Mouse (Mus musculus) limb, embryonic 14.5 days (tissue): Measurements from ENCODE around the gene Taf7l. TPM values are rescaled to one million over a fixed set of nuclear protein-coding genes. Genes with fewer than 3 reads are reported as not detected.

ENCODE experiments used
- ATAC-seq: fragments of 200-750 bp; cut with Nextera tagmentation; 2 replicates; pipeline ENCODE4 v1.8.0; 2017; ENCODE audit warnings: low read depth, moderate number of reproducible peaks, moderate TSS enrichment; ENCODE audit not compliant: low FRiP score
- DNase-seq: peaks from one replicate; pipeline ENCODE4 v3.0.0-alpha.2; 2015; ENCODE audit warnings: low spot score
- H3K27ac ChIP-seq: fragments of 300-500 bp; sonication (generic); replicated peaks from 2 replicates; pipeline ENCODE4 v1.5.1; 2014; ENCODE audit warnings: low read depth, mild to moderate bottlenecking, low read length, moderate library complexity, mixed read lengths
- H3K27me3 ChIP-seq: fragments of 300-500 bp; sonication (generic); 2 replicates; pipeline ENCODE4 v1.6.1; 2014; ENCODE audit warnings: low read length, mixed read lengths; ENCODE audit not compliant: control insufficient read depth, insufficient read depth
- H3K36me3 ChIP-seq: fragments of 300-500 bp; sonication (generic); 2 replicates; pipeline ENCODE4 v1.6.1; 2014; ENCODE audit warnings: mild to moderate bottlenecking, low read length, moderate library complexity, mixed read lengths; ENCODE audit not compliant: control insufficient read depth, insufficient read depth
- H3K4me1 ChIP-seq: fragments of 300-500 bp; sonication (generic); 2 replicates; pipeline ENCODE4 v1.6.1; 2014; ENCODE audit warnings: antibody characterized with exemption, low read length, mixed read lengths; ENCODE audit not compliant: control insufficient read depth, insufficient read depth
- H3K4me2 ChIP-seq: fragments of 300-500 bp; sonication (generic); replicated peaks from 2 replicates; pipeline ENCODE4 v1.6.1; 2014; ENCODE audit warnings: low read depth, mild to moderate bottlenecking, low read length, moderate library complexity; ENCODE audit not compliant: severe bottlenecking
- H3K4me3 ChIP-seq: fragments of 300-500 bp; sonication (generic); replicated peaks from 2 replicates; pipeline ENCODE4 v1.5.1; 2014; ENCODE audit warnings: low read length
- H3K9ac ChIP-seq: fragments of 300-500 bp; sonication (generic); 2 replicates; pipeline ENCODE4 v1.6.1; 2014; ENCODE audit warnings: mild to moderate bottlenecking, low read depth, low read length, moderate library complexity; ENCODE audit not compliant: severe bottlenecking
- H3K9me3 ChIP-seq: fragments of 300-500 bp; sonication (generic); 2 replicates; pipeline ENCODE4 v1.6.1; 2016; ENCODE audit warnings: low read length; ENCODE audit not compliant: control insufficient read depth
- POLR2A ChIP-seq: fragments of 200-500 bp; IDR thresholded peaks from 2 replicates; pipeline ENCODE4 v1.8.0; 2012; ENCODE audit warnings: inconsistent platforms, mild to moderate bottlenecking, moderate library complexity, borderline replicate concordance; ENCODE audit not compliant: insufficient read depth, insufficient read length; ENCODE audit errors: extremely low read depth
- WGBS: fragments of 180-500 bp; shearing (Covaris S2); extraction: QIAGEN DNeasy Blood & Tissue Kit; methylation state at CpG from one replicate; pipeline ENCODE4 v1.1.7; 2014; 5-methylcytosine and 5-hydroxymethylcytosine counted together
- polyA plus RNA-seq, 2 experiments: library from polyadenylated mRNA; depleted of rRNA in 1 of 2; stranded (reverse) in 1 of 2; unstranded in 1 of 2; fragments of >200 nt; fragmentation: Nextera tagmentation in 1 of 2; extraction: Ambion mirVana in 1 of 2; gene quantifications; 2 replicates each; pipeline versions ENCODE4 v1.2.1 to v1.2.3; 2012 to 2014

Gene Taf7l
- 0.28 and 0.49 TPM in 2 replicates for polyA plus RNA-seq (2012; rRNA removed)
- 0.84 and 0.94 TPM in 2 replicates for polyA plus RNA-seq (2014; fragmentation: Nextera tagmentation; extraction: Ambion mirVana)

GRCm38 (mm10) chrX:134476290-134476689 is at the start of gene Taf7l:
Gene Taf7l, minus strand, starts transcription at chrX:134476490.
- Histone ChIP-seq H3K4me3 (no peak within 1 kb of the TSS), H3K36me3 (no peaks in the 10 kb centered on the region), H3K9me3 (0 out of 2 replicates have a peak, but pooled peaks cover 8% of the 10 kb centered on the region), H3K27ac (no peak within 1 kb of the TSS), H3K9ac (no peak within 1 kb of the TSS), H3K4me2 (no peak within 1 kb of the TSS), H3K4me1 (no peaks in the 10 kb centered on the region), H3K27me3 (no peaks in the 10 kb centered on the region)
- WGBS = 86% methylated on average over 25 of the region's 25 CpGs
- TF ChIP-seq POLR2A = no peak
- no peak for DNase-seq
- ATAC-seq = no peak

DNA sequence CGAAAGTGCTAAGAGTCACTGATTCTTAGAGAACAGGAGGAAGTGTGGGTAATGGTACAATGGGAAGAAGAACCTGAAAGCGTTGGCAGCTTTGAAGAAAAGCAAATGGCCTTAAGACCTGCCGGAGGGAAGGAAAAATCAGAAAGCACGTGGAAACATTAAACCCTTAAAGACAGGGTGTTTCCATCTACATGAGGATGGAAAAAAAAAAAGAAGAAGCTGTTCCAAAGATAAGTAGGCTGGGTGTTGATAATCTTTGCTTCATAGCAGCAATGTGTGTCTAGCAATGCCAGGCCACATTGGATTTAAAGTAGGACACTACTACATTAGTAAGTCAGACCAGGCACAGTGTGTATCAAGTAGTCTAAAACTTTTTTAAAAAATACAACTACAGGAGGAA is 49.0 kb upstream of the Taf7l start:
- no peak for ATAC-seq
- no peaks in the 10 kb centered on the region for H3K9me3 ChIP-seq
- H3K4me2 ChIP-seq = no peak overlapping the region
- no peak for DNase-seq
- no peak overlapping the region for H3K4me3 ChIP-seq
- no peaks in the 10 kb centered on the region for H3K36me3 ChIP-seq
- WGBS = 82% methylated on average over 4 of the region's 4 CpGs
- H3K9ac ChIP-seq = no peak overlapping the region
- no peak overlapping the region for H3K27ac ChIP-seq
- H3K4me1 ChIP-seq = no peaks in the 10 kb centered on the region
- no peak for TF ChIP-seq POLR2A
- no peaks in the 10 kb centered on the region for H3K27me3 ChIP-seq

GRCm38 (mm10) chrX:134523772-134524171 is 47.5 kb upstream of the Taf7l start:
- Histone ChIP-seq H3K9ac (no peak overlapping the region), H3K4me2 (no peak overlapping the region), H3K36me3 (no peaks in the 10 kb centered on the region), H3K9me3 (no peaks in the 10 kb centered on the region), H3K27me3 (no peaks in the 10 kb centered on the region), H3K4me3 (no peak overlapping the region), H3K27ac (no peak overlapping the region), H3K4me1 (no peaks in the 10 kb centered on the region)
- no peak for TF ChIP-seq POLR2A
- ATAC-seq = no peak
- no peak for DNase-seq
- WGBS = 78% methylated on average over 4 of the region's 4 CpGs

DNA sequence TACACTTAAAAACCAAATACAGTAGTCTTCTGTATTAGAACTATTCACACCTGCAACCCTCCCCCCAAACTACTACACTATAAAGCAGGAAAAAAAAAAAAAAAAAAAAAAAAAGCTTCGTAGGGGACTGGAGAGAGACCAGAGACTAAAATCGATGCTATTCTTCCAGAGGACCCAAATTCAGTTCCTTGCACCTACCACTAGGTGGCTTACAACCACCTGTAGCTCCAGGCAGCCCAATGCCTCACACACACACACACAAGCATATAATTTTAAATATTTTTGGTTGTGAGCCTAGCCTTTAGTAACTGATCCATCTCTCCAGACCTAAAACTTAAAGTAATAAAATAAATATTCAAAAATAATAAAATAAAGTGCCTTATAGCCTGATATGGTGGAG is 33.2 kb upstream of the Taf7l start:
- Histone ChIP-seq H3K36me3 (no peaks in the 10 kb centered on the region), H3K4me1 (no peaks in the 10 kb centered on the region), H3K9ac (no peak overlapping the region), H3K27me3 (no peaks in the 10 kb centered on the region), H3K4me3 (no peak overlapping the region), H3K27ac (no peak overlapping the region), H3K4me2 (no peak overlapping the region), H3K9me3 (no peaks in the 10 kb centered on the region)
- DNase-seq (no peak), ATAC-seq (no peak)
- 47% methylated on average over 2 of the region's 2 CpGs for WGBS
- TF ChIP-seq POLR2A = no peak

- no peaks in the 10 kb centered on the region for H3K36me3 ChIP-seq
- no peak for TF ChIP-seq POLR2A
- H3K4me1 ChIP-seq = no peaks in the 10 kb centered on the region
- no peak for DNase-seq
- ATAC-seq = no peak
- H3K27ac ChIP-seq = no peak overlapping the region
- no peaks in the 10 kb centered on the region for H3K9me3 ChIP-seq
- H3K27me3 ChIP-seq = no peaks in the 10 kb centered on the region
- WGBS = 75% methylated on average over 6 of the region's 6 CpGs
- no peak overlapping the region for H3K4me2 ChIP-seq
- no peak overlapping the region for H3K9ac ChIP-seq
- no peak overlapping the region for H3K4me3 ChIP-seq
Measured at GRCm38 (mm10) chrX:134507977-134508376, 31.7 kb upstream of the Taf7l start.

- H3K4me3 ChIP-seq = no peak overlapping the region
- H3K27ac ChIP-seq = no peak overlapping the region
- ATAC-seq (no peak), DNase-seq (no peak)
- 80% methylated on average over 8 of the region's 8 CpGs for WGBS
- H3K9me3 ChIP-seq = no peaks in the 10 kb centered on the region
- TF ChIP-seq POLR2A = no peak
- H3K4me2 ChIP-seq = no peak overlapping the region
- H3K36me3 ChIP-seq = no peaks in the 10 kb centered on the region
- no peak overlapping the region for H3K9ac ChIP-seq
- no peaks in the 10 kb centered on the region for H3K4me1 ChIP-seq
- no peaks in the 10 kb centered on the region for H3K27me3 ChIP-seq
Measured at GRCm38 (mm10) chrX:134500651-134501050, 24.4 kb upstream of the Taf7l start.
